Mouse (Mus musculus) heart, adult 2 months (tissue): ENCODE measurements around the gene Snx25.

Experiments used
- CTCF ChIP-seq: fragments of 200-600 bp; IDR thresholded peaks from 2 replicates; pipeline ENCODE4 v1.8.1; 2022; ENCODE audit warnings: antibody characterized with exemption, mild to moderate bottlenecking, moderate library complexity
- POLR2A ChIP-seq: fragments of 200-500 bp; IDR thresholded peaks from 2 replicates; pipeline ENCODE4 v1.6.1; 2011; ENCODE audit warnings: mild to moderate bottlenecking, low read depth, low read length, control low read depth; ENCODE audit not compliant: insufficient read depth

- TF ChIP-seq POLR2A (no peak), CTCF (no peak)
These were observed 156.4 kb downstream of the Snx25 start for GRCm38 (mm10) chr8:45995576-45995975.
